Mouse (Mus musculus) cerebellum, postnatal 4 days (tissue): ENCODE results near the gene Tmem63c.
A peak's percentile ranks its signal among the peaks of the same experiment; 100 is the strongest.

Source experiments
- DNase-seq, 2 experiments: peaks; one replicate each; pipeline ENCODE4 v3.0.0; 2022; ENCODE audit warnings: low spot score in 2 of 2, mixed read lengths in 1 of 2

Gene Tmem63c

GRCm38 (mm10) chr12:87021040-87021439 is at the start of gene Tmem63c:
TSS of gene Tmem63c (plus strand) at chr12:87021340.
- DNase-seq = no peak

GRCm38 (mm10) chr12:86973216-86973615 is 47.9 kb upstream of the Tmem63c start:
- peak; percentile 50 to 84 for DNase-seq

GRCm38 (mm10) chr12:86973706-86974105 is 47.4 kb upstream of the Tmem63c start:
- DNase-seq = no peak

GRCm38 (mm10) chr12:86974387-86975288 is 46.5 kb upstream of the Tmem63c start:
- DNase-seq = peak; percentile 65 to 87

GRCm38 (mm10) chr12:86975761-86976160 is 45.4 kb upstream of the Tmem63c start:
- no peak for DNase-seq

GRCm38 (mm10) chr12:86976511-86977168 is 44.5 kb upstream of the Tmem63c start:
- DNase-seq = no peak

GRCm38 (mm10) chr12:86977833-86978232 is 43.3 kb upstream of the Tmem63c start:
- no peak for DNase-seq

GRCm38 (mm10) chr12:86981180-86981579 is 40.0 kb upstream of the Tmem63c start:
- DNase-seq = peak in 1 of 2 experiments; percentile 47

GRCm38 (mm10) chr12:86983470-86984193 is 37.5 kb upstream of the Tmem63c start:
- DNase-seq = peak in 1 of 2 experiments; percentile 54

GRCm38 (mm10) chr12:86984194-86984555 is 37.0 kb upstream of the Tmem63c start:
- no peak for DNase-seq

- DNase-seq = no peak
Observed at GRCm38 (mm10) chr12:86986562-86986961, 34.6 kb upstream of the Tmem63c start.

- DNase-seq = no peak
Observed at GRCm38 (mm10) chr12:86988227-86988626, 32.9 kb upstream of the Tmem63c start.

GRCm38 (mm10) chr12:86989378-86989777 is 31.8 kb upstream of the Tmem63c start:
- no peak for DNase-seq

- peak; percentile 44 to 71 for DNase-seq
Observed at GRCm38 (mm10) chr12:86989890-86990754, 31.0 kb upstream of the Tmem63c start, which contains the start of gene Zdhhc22. TSS of gene Zdhhc22 (minus strand) at chr12:86990430.

- DNase-seq = no peak
Observed at GRCm38 (mm10) chr12:86990755-86991110, 30.4 kb upstream of the Tmem63c start.

GRCm38 (mm10) chr12:86994166-86994565 is 27.0 kb upstream of the Tmem63c start:
- DNase-seq = no peak

GRCm38 (mm10) chr12:86994776-86995175 is 26.4 kb upstream of the Tmem63c start:
- DNase-seq = no peak

GRCm38 (mm10) chr12:86995931-86996330 is 25.2 kb upstream of the Tmem63c start:
- no peak for DNase-seq

GRCm38 (mm10) chr12:86998699-86999098 is 22.4 kb upstream of the Tmem63c start:
- DNase-seq = no peak

GRCm38 (mm10) chr12:86999283-86999820 is 21.8 kb upstream of the Tmem63c start:
- no peak for DNase-seq
